Mouse (Mus musculus) neural tube, embryonic 10.5 days (tissue): ENCODE measurements around the gene Slc44a5.

ENCODE experiments used
- DNase-seq: peaks from one replicate; pipeline ENCODE4 v3.0.0-alpha.2; 2017; ENCODE audit warnings: low spot score; ENCODE audit errors: extremely low spot score

Gene Slc44a5

DNA sequence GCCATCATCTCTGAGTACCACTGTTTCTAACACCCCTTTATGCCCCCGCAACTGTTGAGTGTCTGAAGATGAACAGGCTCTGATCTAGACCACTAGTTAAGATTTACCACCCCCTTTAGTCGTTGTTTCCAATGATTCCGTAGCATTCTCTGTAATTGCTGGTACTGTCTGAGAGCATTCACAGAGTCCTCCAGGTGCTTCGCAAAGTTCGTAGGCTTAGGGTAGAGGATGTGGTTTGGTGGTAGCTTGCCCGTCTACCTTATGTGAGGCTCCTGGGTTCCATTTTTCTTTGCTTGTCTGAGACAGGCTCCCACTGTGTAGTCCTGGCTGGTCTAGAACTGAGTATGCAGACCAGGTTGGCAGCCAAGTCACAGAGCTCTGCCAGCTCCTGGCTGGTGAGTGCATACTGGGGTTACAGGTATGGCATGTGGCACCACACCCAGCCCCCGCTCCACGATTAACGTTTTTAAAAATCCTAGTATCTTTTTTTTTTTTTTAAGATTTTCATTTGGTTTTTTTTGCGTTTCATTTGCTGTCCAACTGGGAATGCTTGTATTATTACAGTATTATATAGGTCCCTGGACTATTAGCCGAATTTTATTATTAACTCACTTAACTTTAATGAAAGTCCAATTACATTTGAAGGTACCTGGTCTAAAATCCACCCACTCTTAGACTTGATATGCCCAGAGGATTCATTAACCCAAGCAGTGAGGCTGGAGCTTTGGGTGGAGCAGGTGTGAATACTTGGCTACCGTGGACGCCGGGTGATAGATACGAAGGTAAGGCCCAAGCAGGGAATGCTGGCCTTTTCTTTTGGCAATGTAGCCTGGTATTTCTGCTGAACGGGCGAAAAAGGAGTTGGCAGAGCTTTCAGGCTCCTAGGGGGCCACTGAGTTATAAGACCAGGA, 321.9 kb downstream of the Slc44a5 start:
- no peak for DNase-seq

DNA sequence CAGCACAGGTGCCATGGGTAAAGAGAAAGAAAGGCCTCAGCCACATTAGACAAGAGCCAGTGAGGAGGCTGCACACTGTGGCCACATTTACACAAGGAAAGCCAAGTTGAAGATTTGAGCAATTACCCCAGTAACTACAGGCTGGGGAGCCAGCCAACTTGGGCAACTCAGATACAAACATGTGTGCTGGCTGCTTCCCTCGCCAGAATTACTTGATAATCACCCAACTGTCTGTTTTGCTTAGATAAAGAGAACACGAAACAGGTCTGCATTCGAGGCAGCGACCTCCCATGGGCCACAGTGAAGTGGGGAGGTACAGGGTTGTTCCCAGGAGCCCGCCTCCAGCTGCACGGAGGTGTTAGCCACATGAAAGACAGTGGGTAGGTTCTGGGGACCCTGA, 324.3 kb downstream of the Slc44a5 start:
- no peak for DNase-seq

DNA sequence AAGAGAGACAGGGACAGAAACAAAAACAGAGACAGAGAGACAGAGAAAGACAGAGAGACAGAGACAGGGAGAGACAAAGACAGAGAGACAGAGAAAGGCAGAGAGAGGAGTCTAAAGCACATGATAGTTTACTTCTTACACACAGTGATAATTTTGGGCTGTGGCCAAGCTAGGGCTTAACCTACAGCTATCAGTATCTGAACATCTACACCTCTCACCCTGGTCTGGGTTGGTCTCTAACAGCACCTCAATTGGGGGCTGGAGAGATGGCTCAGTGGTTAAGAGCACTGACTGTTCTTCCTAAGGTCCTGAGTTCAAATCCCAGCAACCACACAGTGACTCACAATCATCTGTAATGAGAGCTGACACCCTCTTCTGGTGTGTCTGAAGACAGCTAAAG, 325.3 kb downstream of the Slc44a5 start:
- no peak for DNase-seq

DNA sequence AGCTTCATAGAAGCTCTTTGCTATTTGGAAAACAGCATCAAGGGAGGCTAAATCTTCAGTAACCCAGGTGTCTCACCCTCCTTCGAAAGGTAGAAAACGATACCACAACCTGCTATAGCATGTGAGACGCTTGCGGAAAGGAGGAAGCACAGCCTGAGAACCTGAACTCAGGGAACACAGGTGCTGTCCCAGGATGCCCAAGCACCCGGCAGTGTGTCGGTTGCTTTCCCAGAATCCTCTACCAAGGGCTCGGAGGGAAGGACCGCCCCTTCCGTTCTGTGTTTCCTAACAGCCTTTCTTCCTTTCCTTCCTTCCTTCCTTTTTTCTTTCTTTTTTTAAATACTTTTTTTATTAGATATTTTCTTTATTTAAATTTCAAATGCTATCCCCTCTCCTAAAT, 326.8 kb downstream of the Slc44a5 start:
- DNase-seq = no peak

DNA sequence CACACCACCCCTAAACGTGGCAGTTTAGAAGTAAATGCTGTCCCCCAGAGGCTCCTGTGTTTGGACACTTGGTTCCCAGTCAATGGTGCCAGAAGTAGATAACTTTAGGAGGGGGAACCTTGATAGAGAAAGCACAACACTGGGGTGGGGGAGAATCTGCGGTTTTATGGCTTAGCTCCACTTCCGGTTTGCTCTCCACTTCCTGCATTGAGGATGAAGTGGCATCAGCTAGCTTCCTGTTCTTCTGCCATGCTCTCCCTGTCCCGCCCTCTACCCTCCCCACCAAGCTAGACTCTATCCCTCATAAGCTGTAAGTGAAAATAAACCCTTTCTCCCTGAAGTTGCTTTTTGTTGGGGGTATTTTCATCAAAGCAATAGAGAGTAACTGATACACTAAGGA, 327.9 kb downstream of the Slc44a5 start:
- no peak for DNase-seq

DNA sequence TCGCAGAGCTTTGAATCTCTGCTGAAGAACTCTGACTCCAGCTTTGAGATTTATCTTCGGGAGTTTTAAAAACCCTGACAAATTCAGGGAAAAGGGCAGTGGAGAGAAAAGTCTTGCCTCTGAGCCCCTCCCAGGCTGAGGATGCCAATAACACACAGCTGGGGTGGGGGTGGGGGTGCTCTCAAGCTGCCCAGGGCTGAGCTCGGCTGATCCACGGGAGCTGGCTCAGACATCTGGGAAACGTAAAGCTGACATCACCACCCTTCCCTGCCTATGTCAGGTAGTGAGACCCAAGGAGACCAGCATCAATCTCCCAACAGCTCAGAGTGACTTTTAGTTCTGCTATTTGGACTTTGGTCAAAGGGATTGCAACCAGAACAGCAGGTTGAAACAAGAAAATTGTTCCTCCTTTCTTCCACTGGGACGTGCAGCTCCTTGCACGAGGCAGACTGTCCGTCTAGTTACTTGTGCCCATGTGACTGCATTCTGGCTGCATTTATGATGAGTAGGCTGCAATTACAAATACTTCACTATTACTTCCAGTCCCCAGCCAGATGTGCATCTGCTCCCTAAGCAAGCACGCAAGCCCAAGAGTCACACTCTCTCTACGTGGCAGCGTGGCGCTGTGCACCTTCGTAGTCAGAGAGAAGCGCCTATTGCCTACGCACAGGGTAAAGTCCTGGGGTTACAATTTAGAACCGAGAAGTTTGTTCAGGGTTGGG, 332.1 kb downstream of the Slc44a5 start:
- no peak for DNase-seq

DNA sequence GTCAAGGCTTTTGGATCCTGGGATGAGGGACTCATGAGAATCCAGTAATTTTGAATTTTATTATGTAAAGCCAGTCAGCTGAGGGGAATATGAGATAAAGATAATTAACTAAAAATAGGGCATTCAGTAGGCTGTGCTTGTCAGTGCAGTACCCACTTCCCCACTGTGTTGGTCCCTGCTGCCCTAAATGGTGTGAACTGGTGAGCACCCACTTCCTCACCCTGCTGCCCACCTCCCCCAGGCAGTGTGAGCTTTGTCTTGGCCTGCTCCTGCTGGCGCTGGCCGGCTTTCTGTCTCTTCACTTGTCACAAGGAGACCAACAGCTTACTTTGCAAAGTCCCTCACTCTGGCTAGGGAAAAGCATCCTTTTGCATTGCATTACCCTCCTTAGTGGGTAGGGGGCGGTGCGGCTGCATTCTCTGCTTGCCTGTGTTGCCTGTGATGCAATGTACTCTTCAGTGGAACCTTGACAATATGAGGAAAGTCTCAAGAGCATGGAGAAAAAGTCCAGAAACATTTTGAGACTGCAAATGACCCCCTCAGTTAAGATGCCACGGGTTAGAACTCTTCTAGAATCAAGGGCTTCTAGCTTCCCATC, 344.5 kb downstream of the Slc44a5 start:
- peak; percentile 31 for DNase-seq
